Mouse (Mus musculus) kidney, postnatal 0 days (tissue): ENCODE results near the gene Dppa5a. TPM values are rescaled to one million over a fixed set of nuclear protein-coding genes. Genes with fewer than 3 reads are reported as not detected.
A peak's percentile ranks its signal among the peaks of the same experiment; 100 is the strongest.

Experiments
- ATAC-seq: fragments of 200-750 bp; cut with Nextera tagmentation; replicated peaks from 2 replicates; pipeline ENCODE4 v1.8.0; 2017; ENCODE audit warnings: low read depth, moderate number of reproducible peaks, moderate TSS enrichment, moderate library complexity; ENCODE audit not compliant: low FRiP score
- DNase-seq: peaks from one replicate; pipeline ENCODE4 v3.0.0-alpha.2; 2016; ENCODE audit warnings: low spot score
- H3K27ac ChIP-seq: fragments of 300-500 bp; sonication (generic); 2 replicates; pipeline ENCODE4 v1.5.1; 2014; ENCODE audit warnings: mild to moderate bottlenecking
- H3K27me3 ChIP-seq: fragments of 300-500 bp; sonication (generic); 2 replicates; pipeline ENCODE4 v1.6.1; 2014; ENCODE audit warnings: low read length, mixed read lengths; ENCODE audit not compliant: insufficient read depth
- H3K36me3 ChIP-seq: fragments of 300-500 bp; sonication (generic); 2 replicates; pipeline ENCODE4 v1.6.1; 2014; ENCODE audit warnings: low read length, mixed read lengths; ENCODE audit not compliant: insufficient read depth
- H3K4me1 ChIP-seq: fragments of 300-500 bp; sonication (generic); replicated peaks from 2 replicates; pipeline ENCODE4 v1.6.1; 2014; ENCODE audit warnings: antibody characterized with exemption, low read length, mixed read lengths; ENCODE audit not compliant: insufficient read depth
- H3K4me2 ChIP-seq: fragments of 300-500 bp; sonication (generic); 2 replicates; pipeline ENCODE4 v1.6.1; 2014; ENCODE audit warnings: mild to moderate bottlenecking, low read length, moderate library complexity, mixed read lengths
- H3K4me3 ChIP-seq: fragments of 300-500 bp; sonication (generic); replicated peaks from 2 replicates; pipeline ENCODE4 v1.5.1; 2014; ENCODE audit warnings: low read depth, low read length
- H3K9ac ChIP-seq: fragments of 300-500 bp; sonication (generic); 2 replicates; pipeline ENCODE4 v1.6.1; 2014; ENCODE audit warnings: low read depth, low read length
- H3K9me3 ChIP-seq: fragments of 300-500 bp; sonication (generic); replicated peaks from 2 replicates; pipeline ENCODE4 v1.6.1; 2016; ENCODE audit warnings: low read length, inconsistent platforms, mixed read lengths
- CTCF ChIP-seq: IDR thresholded peaks from 2 replicates; pipeline ENCODE4 v1.5.1; 2016; ENCODE audit warnings: antibody characterized with exemption, low read depth, mild to moderate bottlenecking, moderate library complexity
- WGBS: fragments of 180-500 bp; shearing (Covaris S2); extraction: QIAGEN DNeasy Blood & Tissue Kit; methylation state at CpG from one replicate; pipeline ENCODE4 v1.1.7; 2014; 5-methylcytosine and 5-hydroxymethylcytosine counted together
- polyA plus RNA-seq: library from polyadenylated mRNA; unstranded; fragments of >200 nt; fragmentation: Nextera tagmentation; extraction: Ambion mirVana; gene quantifications from 2 replicates; pipeline ENCODE4 v1.2.1, GENCODE M21; 2015

The Dppa5a gene
- polyA plus RNA-seq, 1 experiment from 2014 or later, result 0.20 TPM

DNA sequence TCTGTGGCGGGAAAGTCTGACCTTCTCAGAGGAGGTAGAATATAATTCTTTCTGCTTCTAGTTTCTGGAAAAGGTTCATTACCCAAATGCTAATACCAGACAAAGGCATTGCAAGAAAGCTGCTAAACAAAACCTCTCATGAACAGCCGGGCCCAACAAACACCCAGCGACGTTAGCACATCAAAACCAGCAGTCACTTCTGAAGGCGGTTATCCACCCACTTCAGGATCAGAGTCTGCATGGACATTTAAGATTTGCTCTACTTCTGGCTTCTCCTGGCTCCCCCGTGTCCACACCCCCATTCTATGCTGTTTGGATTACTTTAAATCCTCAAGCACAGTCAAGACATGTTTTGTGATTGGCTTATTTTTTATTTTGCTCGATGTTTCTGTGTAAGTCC is 26.6 kb upstream of the Dppa5a start:
- WGBS, result 50% methylated on average over 7 of the region's 7 CpGs

DNA sequence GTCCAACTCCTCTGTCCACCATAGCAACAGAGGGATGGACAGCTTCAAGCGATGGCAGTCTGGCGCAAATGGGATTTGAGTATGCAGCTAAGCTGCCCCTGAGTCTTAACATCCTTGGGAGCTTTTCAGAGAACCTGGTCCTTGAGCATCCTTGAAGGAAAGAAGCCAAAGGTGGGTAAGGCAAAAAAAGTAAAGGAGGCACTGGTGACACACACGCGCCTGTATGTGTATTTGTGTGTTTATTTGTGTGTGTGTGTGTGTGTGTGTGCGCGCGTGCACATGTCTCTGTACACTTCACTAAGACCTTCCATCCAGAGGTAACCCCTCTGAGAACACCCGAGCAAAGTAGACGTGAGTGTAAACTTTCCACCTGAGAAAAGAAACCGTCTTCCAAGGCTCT is 25.8 kb upstream of the Dppa5a start:
- no peak for DNase-seq
- no peaks in the 10 kb centered on the region for H3K9me3 ChIP-seq
- no peak for ATAC-seq
- no peak for TF ChIP-seq CTCF
- peaks cover 16% of the 10 kb centered on the region for H3K27me3 ChIP-seq
- H3K27ac ChIP-seq, result no peak overlapping the region
- H3K36me3 ChIP-seq, result no peaks in the 10 kb centered on the region
- no peak overlapping the region for H3K9ac ChIP-seq
- H3K4me3 ChIP-seq, result no peak overlapping the region
- peaks cover 6% of the 10 kb centered on the region for H3K4me1 ChIP-seq
- H3K4me2 ChIP-seq, result no peak overlapping the region
- 85% methylated on average over 10 of the region's 10 CpGs for WGBS

More for the DNA sequence above, 26.6 kb upstream of the Dppa5a start:
- DNase-seq, result no peak
- Histone ChIP-seq H3K36me3 (no peaks in the 10 kb centered on the region), H3K9ac (no peak overlapping the region), H3K4me3 (no peak overlapping the region), H3K9me3 (no peaks in the 10 kb centered on the region), H3K27me3 (peaks cover 16% of the 10 kb centered on the region), H3K4me2 (no peak overlapping the region), H3K4me1 (peaks cover 6% of the 10 kb centered on the region), H3K27ac (no peak overlapping the region)
- ATAC-seq, result no peak
- no peak for TF ChIP-seq CTCF

DNA sequence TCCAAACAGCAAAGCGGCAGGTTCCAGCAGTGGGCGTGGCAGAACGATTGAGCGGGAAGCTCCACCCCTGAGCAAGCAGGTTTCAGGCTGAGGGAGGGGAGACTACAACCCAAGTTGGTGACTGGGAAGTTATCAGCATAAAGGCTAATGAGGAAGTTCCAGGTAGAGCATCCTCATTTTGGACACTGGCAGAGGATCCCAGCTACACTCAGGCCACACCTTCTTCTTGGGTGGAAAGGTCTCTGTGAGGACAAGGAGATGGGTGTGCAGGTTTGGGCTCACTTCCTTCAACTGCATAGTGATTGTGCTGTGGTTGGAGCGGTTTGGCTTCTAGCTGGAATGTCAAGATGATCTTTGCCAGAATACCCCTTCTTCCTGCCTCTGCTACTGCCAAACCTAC is 22.0 kb upstream of the Dppa5a start:
- no peak for TF ChIP-seq CTCF
- no peaks in the 10 kb centered on the region for H3K36me3 ChIP-seq

DNA sequence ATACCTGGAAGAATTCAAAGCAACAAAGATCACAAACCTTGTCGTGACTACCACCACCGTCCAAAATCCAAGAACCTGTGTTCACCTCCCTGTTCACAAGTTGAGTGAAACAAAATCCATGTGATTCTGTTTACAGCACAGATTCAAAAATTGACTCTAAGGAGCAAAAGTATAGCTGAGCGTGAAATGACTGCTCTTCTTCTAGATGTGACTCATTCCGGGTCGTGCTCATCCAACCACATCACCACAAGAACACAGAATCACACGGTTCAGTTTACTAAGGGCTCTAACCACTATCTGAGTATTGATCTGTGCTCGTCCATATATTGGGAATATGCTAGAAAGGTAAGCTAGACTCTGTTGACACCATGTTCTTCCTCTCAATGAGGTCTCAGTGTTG is 19.0 kb upstream of the Dppa5a start:
- no peak for DNase-seq
- ATAC-seq, result no peak

More for the DNA sequence above, 22.0 kb upstream of the Dppa5a start:
- H3K4me3 ChIP-seq, result no peak overlapping the region
- no peak for ATAC-seq
- H3K27me3 ChIP-seq, result peaks cover 1% of the 10 kb centered on the region; the same call in 1 of the 2 replicates
- H3K4me1 ChIP-seq, result no peaks in the 10 kb centered on the region
- no peak for DNase-seq
- no peak overlapping the region for H3K9ac ChIP-seq
- WGBS, result 40% methylated on average over 5 of the region's 5 CpGs
- no peak overlapping the region for H3K4me2 ChIP-seq
- no peaks in the 10 kb centered on the region for H3K9me3 ChIP-seq
- no peak overlapping the region for H3K27ac ChIP-seq

DNA sequence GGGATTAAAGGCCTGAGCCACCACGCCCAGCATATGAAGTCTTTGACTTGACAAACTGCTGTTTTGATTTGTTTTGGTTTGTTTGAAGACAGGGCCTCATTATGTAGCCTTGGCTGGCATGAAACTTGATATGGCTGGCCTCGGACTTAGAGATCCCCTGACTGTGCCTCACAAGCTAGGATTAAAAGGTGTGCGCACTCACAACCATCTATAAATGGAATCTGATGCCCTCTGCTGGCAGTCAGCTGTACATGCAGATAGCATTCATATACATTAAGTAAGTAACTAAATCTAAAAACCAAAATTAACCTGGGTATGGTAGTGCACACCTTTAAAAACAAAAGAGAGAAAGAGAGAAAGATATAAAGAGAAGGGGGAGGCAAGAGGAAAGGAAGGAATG is 17.9 kb upstream of the Dppa5a start:
- ATAC-seq (0 out of 2 replicates have a peak, but pooled peaks have one; percentile 33), DNase-seq (peak; percentile 33)
- peak; percentile 74 for TF ChIP-seq CTCF
- no peaks in the 10 kb centered on the region for H3K27me3 ChIP-seq
- 40% methylated on average over 3 of the region's 3 CpGs for WGBS
- H3K4me1 ChIP-seq, result no peaks in the 10 kb centered on the region
- no peak overlapping the region for H3K4me3 ChIP-seq
- no peaks in the 10 kb centered on the region for H3K36me3 ChIP-seq
- no peak overlapping the region for H3K4me2 ChIP-seq
- H3K9me3 ChIP-seq, result no peaks in the 10 kb centered on the region
- H3K9ac ChIP-seq, result no peak overlapping the region
- no peak overlapping the region for H3K27ac ChIP-seq

More for the DNA sequence above, 19.0 kb upstream of the Dppa5a start:
- Histone ChIP-seq H3K4me2 (no peak overlapping the region), H3K4me1 (no peaks in the 10 kb centered on the region), H3K27ac (no peak overlapping the region), H3K27me3 (no peaks in the 10 kb centered on the region), H3K9me3 (no peaks in the 10 kb centered on the region), H3K36me3 (no peaks in the 10 kb centered on the region), H3K9ac (no peak overlapping the region), H3K4me3 (no peak overlapping the region)
- 84% methylated on average over 7 of the region's 7 CpGs for WGBS
- TF ChIP-seq CTCF, result no peak

DNA sequence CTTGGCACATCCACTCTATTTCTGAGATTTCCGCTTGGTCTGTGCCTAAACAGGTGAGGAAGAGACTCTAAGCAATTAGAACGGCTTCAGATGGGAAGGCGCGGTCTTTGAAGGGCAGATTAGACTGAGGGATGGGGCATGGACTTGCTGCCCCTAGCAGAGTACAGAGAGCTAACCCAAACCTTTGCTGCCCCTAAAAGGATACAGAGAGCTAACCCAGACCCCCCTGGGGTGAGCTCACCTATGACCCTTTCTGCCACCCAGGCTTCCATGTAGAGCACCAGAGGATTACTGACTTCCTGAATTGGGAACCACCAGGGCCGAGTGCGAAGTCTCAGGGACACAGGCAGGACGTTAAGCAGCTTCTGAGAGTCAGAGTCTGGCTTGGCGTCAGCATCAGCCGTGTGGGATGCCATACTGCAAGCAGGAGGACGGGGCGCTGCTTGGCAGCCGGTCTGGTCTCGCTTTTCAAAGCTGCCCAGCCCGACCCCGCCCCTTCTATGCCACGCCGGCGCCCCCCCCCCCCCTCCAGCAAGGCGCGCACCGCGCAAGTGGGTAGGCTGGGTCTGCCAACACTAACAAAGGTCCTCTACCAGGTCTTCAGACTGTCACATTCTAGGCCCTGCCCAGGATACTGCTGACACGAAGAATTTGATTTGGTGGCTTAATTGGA is 10.3 kb upstream of the Dppa5a start, which contains the start of gene Ooep:
Gene Ooep (minus strand): TSS at position 613 of the 673 bp plus-strand sequence.
- H3K4me2 ChIP-seq, result peak within 1 kb of the TSS; percentile 59
- ATAC-seq (peak; percentile 90), DNase-seq (peak; percentile 61)
- H3K9me3 ChIP-seq, result no peaks in the 10 kb centered on the region
- H3K27ac ChIP-seq, result no peak within 1 kb of the TSS
- 5% methylated on average over 23 of the region's 23 CpGs for WGBS
- TF ChIP-seq CTCF, result peak; percentile 9; the same call in 1 of the 2 replicates
- no peaks in the 10 kb centered on the region for H3K27me3 ChIP-seq
- H3K9ac ChIP-seq, result no peak within 1 kb of the TSS
- no peaks in the 10 kb centered on the region for H3K36me3 ChIP-seq
- H3K4me1 ChIP-seq, result peaks cover 6% of the 10 kb centered on the region; the same call in 1 of the 2 replicates
- H3K4me3 ChIP-seq, result peak within 1 kb of the TSS; percentile 8; the same call in 1 of the 2 replicates

DNA sequence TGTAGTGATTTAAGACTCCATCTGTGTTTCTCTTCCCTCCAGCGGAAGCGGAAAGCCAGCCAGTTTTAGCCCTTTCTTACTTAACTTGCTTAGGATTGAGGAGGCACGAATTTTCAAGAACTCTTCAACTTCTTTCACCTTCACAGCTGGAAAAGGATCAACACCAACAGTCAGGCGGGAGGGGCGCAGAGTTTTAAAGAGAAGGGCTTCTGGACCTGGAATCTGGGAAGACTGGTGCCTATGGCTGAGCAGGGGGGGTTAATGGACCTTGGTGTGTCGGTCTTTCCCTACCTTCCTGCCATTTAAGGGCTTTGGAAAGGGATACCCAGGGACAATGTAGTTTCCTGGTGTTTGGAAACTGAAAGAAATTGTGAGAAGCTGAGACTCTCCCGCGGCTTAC is 9.6 kb upstream of the Dppa5a start:
- DNase-seq (no peak), ATAC-seq (no peak)
- Histone ChIP-seq H3K4me1 (peaks cover 6% of the 10 kb centered on the region; the same call in 1 of the 2 replicates), H3K27ac (no peak overlapping the region), H3K4me3 (peak overlapping the region; percentile 8; the same call in 1 of the 2 replicates), H3K9me3 (no peaks in the 10 kb centered on the region), H3K9ac (no peak overlapping the region), H3K36me3 (no peaks in the 10 kb centered on the region), H3K4me2 (peak overlapping the region; percentile 59), H3K27me3 (no peaks in the 10 kb centered on the region)
- WGBS, result 28% methylated on average over 8 of the region's 8 CpGs
- TF ChIP-seq CTCF, result no peak
